Mouse (Mus musculus) CH12.LX (cell line): Measurements from ENCODE around the gene Dppa3. TPM values are rescaled to one million over a fixed set of nuclear protein-coding genes. Genes with fewer than 3 reads are reported as not detected.

ENCODE experiments used
- DNase-seq: peaks from one replicate; pipeline ENCODE4 v3.0.0-alpha.2; 2013; ENCODE audit errors: extremely low read depth
- H3K27ac ChIP-seq: 2 replicates; pipeline ENCODE4 v1.5.1; 2012; ENCODE audit warnings: low read depth, mild to moderate bottlenecking, control low read depth, moderate library complexity; ENCODE audit not compliant: insufficient read depth
- H3K27me3 ChIP-seq: replicated peaks from 2 replicates; pipeline ENCODE3; 2012; ENCODE audit warnings: inconsistent platforms
- H3K36me3 ChIP-seq, 2 experiments: replicated peaks in 1 of 2; 2 replicates each; pipeline versions ENCODE3 to v1.6.1; 2012; ENCODE audit warnings: inconsistent platforms in 1 of 2, low read length in 1 of 2, mild to moderate bottlenecking in 1 of 2, mixed read lengths in 1 of 2, moderate library complexity in 1 of 2; ENCODE audit not compliant: control insufficient read depth in 1 of 2, insufficient read depth in 1 of 2
- H3K4me1 ChIP-seq, 2 experiments: 2 replicates each; pipeline ENCODE4 v1.6.1; 2012; ENCODE audit warnings: inconsistent platforms in 1 of 2, moderate library complexity in 1 of 2; ENCODE audit not compliant: insufficient read depth in 2 of 2, control insufficient read depth in 1 of 2
- H3K4me2 ChIP-seq: 2 replicates; pipeline ENCODE4 v1.6.1; 2012; ENCODE audit warnings: low read depth, mild to moderate bottlenecking, control low read depth; ENCODE audit not compliant: poor library complexity, insufficient read depth, severe bottlenecking
- H3K4me3 ChIP-seq, 3 experiments: fragments of 150-350 bp in 1 of 3; sonication (generic) in 1 of 3; replicated peaks in 1 of 3; 2 replicates each; pipeline versions ENCODE3 to v1.5.1; 2011 to 2012; ENCODE audit warnings: low read depth in 2 of 3, low read length in 2 of 3, mild to moderate bottlenecking in 2 of 3, moderate library complexity in 2 of 3, control low read depth in 1 of 3, improper control_type of control experiment in 1 of 3, inconsistent platforms in 1 of 3, mixed read lengths in 1 of 3; ENCODE audit not compliant: poor library complexity in 1 of 3
- H3K79me2 ChIP-seq: replicated peaks from 2 replicates; pipeline ENCODE4 v1.6.1; 2012; ENCODE audit warnings: mild to moderate bottlenecking, moderate library complexity; ENCODE audit not compliant: control insufficient read depth, poor library complexity, insufficient read depth, severe bottlenecking; ENCODE audit errors: extremely low read depth
- H3K9ac ChIP-seq: 2 replicates; pipeline ENCODE4 v1.6.1; 2012; ENCODE audit warnings: low read depth, mild to moderate bottlenecking, control low read depth, moderate library complexity; ENCODE audit not compliant: insufficient read depth
- H3K9me3 ChIP-seq: replicated peaks from 2 replicates; pipeline ENCODE3; 2012; ENCODE audit warnings: low read length, inconsistent platforms, mixed read lengths
- TCF12 ChIP-seq: IDR thresholded peaks from 2 replicates; pipeline ENCODE4 v1.6.1; 2014; ENCODE audit warnings: low read depth, mild to moderate bottlenecking, inconsistent platforms, low read length, improper control_type of control experiment
- dilution Hi-C: fragments of 300-500 bp; cut with MboI; formaldehyde crosslinking; loops from 2 replicates; pipeline ENCODE4 v1.14.3; 2020; ENCODE audit warnings: low sequenced_read_pairs; ENCODE audit not compliant: extremely low pct_unique_long_range_greater_than_20kb, extremely low pct_ligation_motif_present
- in situ Hi-C: fragments of 300-500 bp; cut with MboI; formaldehyde crosslinking; loops from 3 replicates; pipeline ENCODE4 v1.14.3; 2019; ENCODE audit warnings: low sequenced_read_pairs, low pct_ligation_motif_present, low pct_unique_long_range_greater_than_20kb, mixed read lengths
- polyA plus RNA-seq: library from polyadenylated mRNA; unstranded; fragments of >175 nt; gene quantifications from 2 replicates; pipeline ENCODE4 v1.2.1, GENCODE M21; 2012; ENCODE audit warnings: low read depth; ENCODE audit not compliant: insufficient read length
- total RNA-seq, 2 experiments: library from RNA; depleted of rRNA; stranded (reverse); fragments of 300-350 nt in 1 of 2; fragments of >200 nt in 1 of 2; gene quantifications; 2 replicates each; pipeline ENCODE4 v1.2.3; 2012 to 2014

The Dppa3 gene
- total and polyA plus RNA-seq, 3 experiments = not detected

- Histone ChIP-seq H3K36me3 (no peaks in the 10 kb centered on the region), H3K4me2 (no peak overlapping the region), H3K4me1 (0 out of 4 replicates have a peak, but pooled peaks cover 0 to 4% of the 10 kb centered on the region in 2 experiments), H3K4me3 (no peak overlapping the region), H3K27me3 (no peaks in the 10 kb centered on the region), H3K9ac (no peak overlapping the region), H3K79me2 (no peaks in the 10 kb centered on the region), H3K9me3 (no peaks in the 10 kb centered on the region), H3K27ac (no peak overlapping the region)
- DNase-seq = no peak
- TF ChIP-seq TCF12 = no peak
- in situ Hi-C loops = loop anchor here (10.0 to 25.0 kb wide), 2 partner anchors 52 to 115 kb away; no protein-coding TSS in a partner anchor
- dilution Hi-C loops = no loop called here
Measured at GRCm38 (mm10) chr6:122672746-122673145, 46.5 kb downstream of the Dppa3 start.

Other genes starting within 250 kb of the Dppa3 start
- not detected in 2 replicates for gene Rimklb, start 127.6 kb upstream of the Dppa3 start, total RNA-seq (2012; rRNA removed)
- gene Rimklb, start 127.6 kb upstream of the Dppa3 start, total RNA-seq (2014; rRNA removed) = not detected in 2 replicates
- not detected in 2 replicates for gene Rimklb, start 127.6 kb upstream of the Dppa3 start, polyA plus RNA-seq
- 0.13 and 0.42 TPM in 2 replicates for gene Mfap5, start 120.6 kb upstream of the Dppa3 start, total RNA-seq (2012; rRNA removed)
- gene Mfap5, start 120.6 kb upstream of the Dppa3 start, total RNA-seq (2014; rRNA removed) = 0.15 TPM in 1 of 2 replicates, not detected in the other
- gene Mfap5, start 120.6 kb upstream of the Dppa3 start, polyA plus RNA-seq = 0.16 TPM in 1 of 2 replicates, not detected in the other
- 5.4 and 6.4 TPM in 2 replicates for gene Aicda, start 72.6 kb upstream of the Dppa3 start, total RNA-seq (2012; rRNA removed)
- 41.1 TPM in 2 replicates for gene Aicda, start 72.6 kb upstream of the Dppa3 start, total RNA-seq (2014; rRNA removed)
- 33.3 and 36.6 TPM in 2 replicates for gene Aicda, start 72.6 kb upstream of the Dppa3 start, polyA plus RNA-seq
- 32.2 and 39.6 TPM in 2 replicates for gene Apobec1, start 24.0 kb upstream of the Dppa3 start, total RNA-seq (2012; rRNA removed)
- 42.6 and 46.2 TPM in 2 replicates for gene Apobec1, start 24.0 kb upstream of the Dppa3 start, total RNA-seq (2014; rRNA removed)
- gene Apobec1, start 24.0 kb upstream of the Dppa3 start, polyA plus RNA-seq = 34.4 and 41.9 TPM in 2 replicates
- gene Gdf3, start 16.3 kb upstream of the Dppa3 start, total RNA-seq (2012; rRNA removed) = not detected in 2 replicates
- gene Gdf3, start 16.3 kb upstream of the Dppa3 start, total RNA-seq (2014; rRNA removed) = not detected in 2 replicates
- gene Gdf3, start 16.3 kb upstream of the Dppa3 start, polyA plus RNA-seq = not detected in 2 replicates
- gene Nanog, start 81.1 kb downstream of the Dppa3 start, total RNA-seq (2012; rRNA removed) = not detected in 2 replicates
- gene Nanog, start 81.1 kb downstream of the Dppa3 start, total RNA-seq (2014; rRNA removed) = not detected in 2 replicates
- 0.12 and 0.27 TPM in 2 replicates for gene Nanog, start 81.1 kb downstream of the Dppa3 start, polyA plus RNA-seq
- gene Slc2a3, start 175.2 kb downstream of the Dppa3 start, total RNA-seq (2012; rRNA removed) = 27.8 and 38.3 TPM in 2 replicates
- 29.7 and 32.4 TPM in 2 replicates for gene Slc2a3, start 175.2 kb downstream of the Dppa3 start, total RNA-seq (2014; rRNA removed)
- 23.7 and 28.8 TPM in 2 replicates for gene Slc2a3, start 175.2 kb downstream of the Dppa3 start, polyA plus RNA-seq
- 2.5 and 2.7 TPM in 2 replicates for gene Foxj2, start 193.5 kb downstream of the Dppa3 start, total RNA-seq (2012; rRNA removed)
- gene Foxj2, start 193.5 kb downstream of the Dppa3 start, total RNA-seq (2014; rRNA removed) = 1.8 and 1.9 TPM in 2 replicates
- gene Foxj2, start 193.5 kb downstream of the Dppa3 start, polyA plus RNA-seq = 4.6 and 5.4 TPM in 2 replicates
- 0.89 and 1.1 TPM in 2 replicates for gene C3ar1, start 229.8 kb downstream of the Dppa3 start, total RNA-seq (2012; rRNA removed)
- 1.4 and 1.6 TPM in 2 replicates for gene C3ar1, start 229.8 kb downstream of the Dppa3 start, total RNA-seq (2014; rRNA removed)
- gene C3ar1, start 229.8 kb downstream of the Dppa3 start, polyA plus RNA-seq = 4.7 TPM in 2 replicates
- 12.7 and 12.9 TPM in 2 replicates for gene Necap1, start 248.1 kb downstream of the Dppa3 start, total RNA-seq (2012; rRNA removed)
- 29.5 and 30.6 TPM in 2 replicates for gene Necap1, start 248.1 kb downstream of the Dppa3 start, total RNA-seq (2014; rRNA removed)
- gene Necap1, start 248.1 kb downstream of the Dppa3 start, polyA plus RNA-seq = 26.9 and 29.2 TPM in 2 replicates